Mouse (Mus musculus): Measurements from ENCODE around the gene Gcsam. TPM values are rescaled to one million over a fixed set of nuclear protein-coding genes. Genes with fewer than 3 reads are reported as not detected.

The Gcsam gene
- total RNA-seq, 2 experiments from 2014 or later = not detected

DNA sequence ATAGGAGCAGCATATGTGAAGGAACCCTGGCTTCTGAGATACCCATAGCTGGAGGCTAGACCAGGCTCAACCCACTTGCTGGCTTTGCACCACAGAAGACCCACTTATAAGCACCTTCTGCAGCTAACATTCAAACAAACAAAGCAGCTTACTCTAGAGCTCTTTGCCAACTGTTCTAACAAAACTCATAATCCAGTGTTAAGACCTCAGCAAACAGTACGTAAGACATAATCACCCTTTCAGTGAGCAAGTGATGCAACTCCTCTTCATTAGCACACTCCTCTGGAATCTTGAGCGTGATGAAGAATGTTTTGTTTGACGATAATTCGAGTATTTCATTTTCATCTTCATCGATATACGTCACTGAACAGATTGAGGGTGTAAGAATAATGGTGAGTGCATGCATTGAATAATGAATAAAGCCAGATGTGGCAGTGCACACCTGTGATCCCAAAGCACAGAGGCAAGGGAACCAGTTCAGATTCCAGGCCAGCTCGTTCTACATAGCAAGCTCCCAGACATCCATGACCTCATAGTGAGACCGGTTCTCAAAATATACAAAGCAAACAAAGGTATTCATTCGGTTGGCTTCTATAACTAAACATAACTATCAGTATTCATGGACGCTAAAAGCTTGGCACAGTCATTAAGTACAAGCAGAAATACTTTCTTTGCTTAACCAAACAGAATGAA is 30.0 kb downstream of the Gcsam start:
- DNase-seq (ENCODE audit: extremely low spot score in 1 of 2, low spot score in 2 of 2) = no peak
- intact Hi-C loops (cut with DNase I) = no loop called here

DNA sequence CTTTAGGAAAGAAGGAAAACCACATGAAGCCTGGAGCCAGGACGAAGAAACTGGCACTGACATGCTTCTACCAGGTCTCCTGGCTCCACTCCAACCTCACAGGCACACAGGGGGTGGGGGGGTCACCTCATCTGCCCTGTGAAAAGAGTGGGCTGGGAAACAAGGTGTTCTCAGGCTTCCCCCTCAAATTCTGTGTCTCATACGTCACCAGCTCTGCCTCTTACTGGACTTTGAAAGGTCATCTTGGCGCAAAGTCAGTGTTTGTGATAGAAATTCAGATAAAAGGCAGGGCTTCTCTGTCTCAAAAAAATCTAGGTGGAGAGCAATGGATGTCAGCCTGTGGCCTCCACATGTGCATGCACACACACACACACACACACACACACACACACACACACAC is 31.1 kb downstream of the Gcsam start:
- intact Hi-C loops (cut with DNase I) = no loop called here
- DNase-seq (ENCODE audit: extremely low spot score in 1 of 2, low spot score in 2 of 2) = no peak

DNA sequence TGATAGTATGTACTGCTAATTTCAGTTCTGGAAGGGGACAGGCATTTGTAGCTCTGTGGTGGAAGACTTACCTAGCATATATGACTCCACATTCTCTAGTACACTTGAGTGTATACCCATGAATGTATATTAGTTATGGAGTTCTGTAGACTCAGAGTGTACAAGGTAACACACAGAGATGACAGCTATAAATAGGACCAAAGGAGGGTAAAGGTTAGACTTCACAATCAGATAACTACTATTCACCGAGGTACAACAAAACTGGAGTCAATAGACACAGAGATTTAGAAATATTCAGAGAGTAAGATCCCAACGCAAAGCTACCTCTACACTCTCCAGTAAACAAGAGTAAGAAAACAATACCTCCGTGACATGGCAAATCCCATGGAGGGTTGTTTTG is 33.8 kb downstream of the Gcsam start:
- intact Hi-C loops (cut with DNase I) = no loop called here
- no peak for DNase-seq (ENCODE audit: extremely low spot score in 1 of 2, low spot score in 2 of 2)

DNA sequence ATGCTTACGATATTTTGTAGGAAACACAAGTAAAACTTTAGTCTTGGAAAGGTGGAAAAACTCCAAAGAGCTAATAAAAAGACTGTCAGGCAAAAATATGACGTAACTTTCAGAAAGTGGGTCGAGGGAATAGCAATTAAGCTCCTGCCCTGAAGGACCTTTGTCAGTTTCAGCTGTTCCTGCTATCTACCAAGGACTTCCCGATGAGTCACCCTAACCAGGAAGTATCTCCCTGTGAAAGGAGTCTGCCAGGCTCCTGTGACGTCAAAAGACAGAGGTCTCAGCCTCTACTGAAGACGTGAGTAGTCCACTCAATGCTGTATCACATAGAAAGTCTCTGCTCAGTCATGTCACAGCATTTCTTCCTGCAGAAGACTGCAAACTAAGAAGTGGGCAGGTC is 34.2 kb downstream of the Gcsam start:
- no peak for DNase-seq (ENCODE audit: extremely low spot score in 1 of 2, low spot score in 2 of 2)
- intact Hi-C loops (cut with DNase I) = no loop called here

DNA sequence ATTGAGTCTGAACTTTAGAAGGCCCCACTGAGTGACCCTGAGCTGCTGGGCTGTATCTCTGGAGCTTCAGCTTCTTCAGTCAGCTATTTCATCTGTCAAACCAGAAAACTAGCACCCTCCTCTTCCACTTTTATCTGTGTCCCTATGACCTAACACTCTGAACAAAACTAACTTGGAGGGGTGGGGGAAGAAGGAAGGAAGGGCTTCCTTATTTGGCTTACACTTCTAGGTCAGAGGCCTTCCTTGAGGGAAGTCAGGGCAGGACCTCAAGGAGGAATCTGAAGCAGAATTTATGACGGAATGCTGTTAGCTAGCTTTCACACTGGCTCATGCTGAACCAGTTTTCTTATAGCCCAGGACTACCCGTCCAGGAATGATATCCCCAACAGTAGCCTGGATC is 41.3 kb downstream of the Gcsam start:
- no peak for DNase-seq (ENCODE audit: extremely low spot score in 1 of 2, low spot score in 2 of 2)
- intact Hi-C loops (cut with DNase I) = no loop called here

DNA sequence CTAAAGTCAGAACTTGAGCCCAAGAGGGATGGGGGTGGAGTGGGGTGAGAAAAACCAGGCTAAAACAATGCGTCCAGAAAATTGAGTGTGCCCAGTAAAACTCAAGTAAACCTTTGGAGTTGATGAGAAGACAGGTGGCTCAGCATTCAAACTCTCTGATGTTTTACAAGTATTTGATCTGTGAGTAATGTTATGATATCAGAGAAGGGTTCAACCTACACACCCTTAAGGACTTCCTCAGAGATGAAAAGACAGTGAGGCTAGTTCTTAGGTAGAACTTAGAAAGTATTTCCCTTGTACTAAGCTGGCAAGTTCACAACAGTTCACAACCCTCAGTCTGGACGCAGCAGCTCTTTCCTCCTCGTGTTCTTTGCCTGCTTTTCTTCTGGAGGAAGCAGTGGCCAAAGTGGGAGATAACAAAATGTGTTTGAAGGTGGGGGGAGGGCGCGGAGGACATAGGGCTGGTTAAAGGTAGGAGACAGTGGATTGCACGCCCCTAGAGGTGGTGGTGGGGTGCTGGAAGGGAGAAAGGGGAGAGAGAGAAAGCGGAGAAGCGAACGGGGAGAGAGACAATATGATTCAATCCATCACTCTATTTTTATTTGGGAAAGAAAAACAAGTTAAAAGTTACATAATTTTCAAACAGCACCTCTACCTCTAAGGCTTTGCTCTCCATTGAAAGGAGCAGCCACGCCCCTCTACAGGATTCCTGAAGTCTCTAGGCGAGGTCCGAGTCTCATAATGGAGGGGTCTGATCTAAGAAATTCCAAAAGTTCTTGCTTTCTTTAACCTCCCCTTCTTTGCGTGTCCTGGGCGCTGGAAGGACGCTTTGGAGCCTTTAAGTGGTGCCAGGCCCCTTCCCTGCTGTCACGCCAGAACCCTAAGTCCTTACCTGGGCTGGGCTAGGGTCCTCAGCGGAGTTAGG is 43.1 kb downstream of the Gcsam start:
- DNase-seq (ENCODE audit: extremely low spot score in 1 of 2, low spot score in 2 of 2) = no peak
- intact Hi-C loops (cut with DNase I) = no loop called here

DNA sequence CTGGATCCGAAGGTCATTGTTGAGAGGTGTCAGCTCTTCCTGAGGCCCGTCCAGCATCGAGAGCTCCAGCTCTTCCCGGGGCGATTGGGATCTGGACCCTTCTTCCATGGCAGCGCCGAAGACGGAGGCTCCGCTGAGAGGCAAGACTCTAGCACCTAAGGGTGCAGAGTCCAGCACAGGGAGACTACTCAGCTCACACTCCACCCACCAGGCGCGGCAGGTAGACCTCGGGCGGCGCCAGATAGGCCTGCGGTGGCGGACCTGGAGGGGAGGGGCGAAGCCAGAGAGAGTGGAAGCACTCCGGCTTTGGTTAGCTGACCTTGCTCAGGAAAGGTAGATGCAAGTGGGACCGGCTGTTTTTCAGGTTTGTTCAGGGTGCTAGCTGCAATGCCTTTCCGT is 43.8 kb downstream of the Gcsam start, which contains the start of gene BC016579:
TSS of gene BC016579 (minus strand) at position 135 of the 399 bp plus-strand sequence.
- DNase-seq (ENCODE audit: extremely low spot score in 1 of 2, low spot score in 2 of 2) = peak in 1 of 2 experiments; percentile 23
- intact Hi-C loops (cut with DNase I) = no loop called here

DNA sequence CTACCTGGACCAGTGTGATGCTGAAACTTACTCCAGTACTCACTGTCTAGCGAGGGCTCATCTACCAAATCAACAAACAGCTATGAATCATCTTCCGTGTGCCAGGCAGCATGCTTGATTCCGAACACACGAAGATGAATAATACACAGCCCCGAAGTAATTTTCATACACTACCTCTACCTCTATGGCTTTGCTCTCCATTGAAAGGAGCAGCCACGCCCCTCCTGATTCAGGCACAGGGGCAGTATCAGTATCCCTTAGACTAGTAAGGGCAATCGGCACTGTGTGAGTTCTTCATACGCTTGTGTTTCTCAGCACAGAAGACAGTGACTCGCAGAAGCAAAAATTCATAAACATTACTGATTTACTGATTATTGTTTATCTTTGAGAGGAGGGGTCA is 44.3 kb downstream of the Gcsam start:
- DNase-seq (ENCODE audit: extremely low spot score in 1 of 2, low spot score in 2 of 2) = no peak
- intact Hi-C loops (cut with DNase I) = no loop called here

DNA sequence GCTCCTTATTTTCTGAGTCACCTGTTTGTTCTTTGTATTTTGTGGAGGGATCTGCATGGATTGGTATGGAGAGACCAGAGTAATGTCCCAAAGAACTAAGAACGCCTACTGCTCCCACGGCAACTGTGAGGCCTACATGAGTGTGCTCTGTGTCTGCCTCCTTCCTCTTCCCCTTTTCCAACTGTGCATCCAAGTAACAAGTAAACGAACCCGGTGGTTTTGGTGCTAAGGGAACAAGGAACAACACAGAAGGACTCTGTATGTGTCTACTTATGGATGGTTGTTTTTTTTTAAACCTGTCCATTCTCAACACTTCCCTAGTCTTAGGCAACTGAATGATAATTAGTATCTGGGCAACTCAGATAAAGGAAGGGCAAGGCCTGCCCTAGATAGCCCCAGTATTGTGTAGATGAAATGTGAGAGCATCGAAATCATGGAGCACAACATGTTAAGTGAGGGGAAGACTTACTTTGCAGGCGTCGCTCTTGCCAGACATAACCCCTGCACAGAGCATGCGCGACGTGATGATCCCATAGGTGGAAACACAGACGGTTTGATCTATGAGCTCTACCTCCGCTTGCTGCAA is 47.5 kb downstream of the Gcsam start:
- intact Hi-C loops (cut with DNase I) = no loop called here

DNA sequence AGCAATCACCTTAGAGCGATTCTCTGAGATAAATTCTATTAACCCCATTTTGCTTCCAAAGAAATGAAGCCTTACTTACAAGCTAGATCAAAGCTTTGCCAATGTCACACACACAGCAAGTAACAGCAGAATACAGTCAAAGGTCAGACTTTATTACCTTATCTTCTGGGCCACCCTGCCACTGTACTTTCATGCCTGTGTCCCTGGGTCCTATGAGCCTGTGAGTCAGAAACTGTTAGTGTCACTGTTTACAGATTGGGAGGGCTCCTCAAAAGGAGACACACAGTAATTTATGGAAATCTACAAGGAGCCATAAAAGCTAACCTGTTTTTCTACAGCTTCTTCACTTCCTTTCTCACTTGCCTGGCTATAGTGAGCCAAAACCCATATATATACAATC is 48.1 kb downstream of the Gcsam start:
- intact Hi-C loops (cut with DNase I) = no loop called here
- no peak for DNase-seq (ENCODE audit: extremely low spot score in 1 of 2, low spot score in 2 of 2)

More for the DNA sequence above, 47.5 kb downstream of the Gcsam start:
- no peak for DNase-seq (ENCODE audit: extremely low spot score in 1 of 2, low spot score in 2 of 2)

DNA sequence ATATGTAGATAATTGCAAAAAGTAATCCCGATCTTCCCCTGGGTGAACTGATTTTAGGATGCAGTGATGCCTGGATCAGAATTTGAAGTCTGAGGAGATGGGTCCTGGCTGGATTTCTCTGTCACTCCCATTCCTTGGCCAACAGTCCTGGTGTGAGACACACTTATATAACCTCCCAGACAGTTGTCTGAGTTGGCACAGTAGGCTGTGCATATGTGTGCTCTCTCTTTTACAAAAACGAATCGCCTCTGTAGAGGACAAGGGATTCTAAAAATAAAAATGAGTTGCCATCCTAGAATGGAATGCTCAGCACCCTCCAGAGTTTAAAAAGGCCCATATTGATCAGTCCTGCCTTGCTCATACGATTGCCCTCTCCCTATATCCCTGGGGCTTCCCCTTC is 49.4 kb downstream of the Gcsam start:
- intact Hi-C loops (cut with DNase I) = no loop called here

DNA sequence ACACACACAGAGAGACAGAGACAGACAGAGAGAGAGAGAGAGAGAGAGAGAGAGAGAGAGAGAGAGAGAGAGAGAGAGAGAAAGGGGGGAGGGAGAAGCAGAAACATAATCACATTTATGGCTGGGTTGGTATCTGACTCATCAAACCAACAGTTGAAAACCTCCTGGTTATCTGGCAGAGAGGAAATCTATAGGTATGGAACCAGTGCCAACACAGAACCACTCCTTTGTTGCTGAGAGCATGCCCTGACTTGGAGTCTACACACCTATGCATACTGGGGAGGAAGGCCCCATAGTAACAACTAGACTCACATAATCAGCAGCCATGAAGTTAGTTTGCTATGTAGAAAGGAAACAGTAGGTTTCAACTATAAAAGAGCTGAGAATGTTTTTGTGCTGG is 52.2 kb downstream of the Gcsam start:
- DNase-seq (ENCODE audit: extremely low spot score in 1 of 2, low spot score in 2 of 2) = no peak
- intact Hi-C loops (cut with DNase I) = no loop called here

More for the DNA sequence above, 49.4 kb downstream of the Gcsam start:
- DNase-seq (ENCODE audit: extremely low spot score in 1 of 2, low spot score in 2 of 2) = no peak

DNA sequence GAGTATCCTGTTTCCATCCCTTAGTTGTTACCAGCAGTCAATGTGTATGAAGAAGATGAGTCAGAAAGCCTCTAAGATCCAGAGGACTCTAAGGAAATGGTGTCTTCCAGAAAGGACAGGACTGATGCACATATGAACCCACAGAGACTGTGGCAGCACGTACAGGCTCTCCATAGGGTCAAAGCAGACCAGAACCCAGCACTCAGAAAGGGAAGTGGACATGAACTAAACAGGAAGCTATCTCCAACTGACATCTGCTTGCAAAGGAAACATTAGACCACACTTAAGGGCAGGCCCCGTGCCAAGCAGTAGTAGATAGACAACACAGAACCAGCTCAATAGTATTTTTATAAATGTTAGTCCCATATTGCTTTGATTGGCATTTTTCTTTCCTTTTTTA is 56.0 kb downstream of the Gcsam start:
- DNase-seq (ENCODE audit: extremely low spot score in 1 of 2, low spot score in 2 of 2) = no peak
- intact Hi-C loops (cut with DNase I) = no loop called here

DNA sequence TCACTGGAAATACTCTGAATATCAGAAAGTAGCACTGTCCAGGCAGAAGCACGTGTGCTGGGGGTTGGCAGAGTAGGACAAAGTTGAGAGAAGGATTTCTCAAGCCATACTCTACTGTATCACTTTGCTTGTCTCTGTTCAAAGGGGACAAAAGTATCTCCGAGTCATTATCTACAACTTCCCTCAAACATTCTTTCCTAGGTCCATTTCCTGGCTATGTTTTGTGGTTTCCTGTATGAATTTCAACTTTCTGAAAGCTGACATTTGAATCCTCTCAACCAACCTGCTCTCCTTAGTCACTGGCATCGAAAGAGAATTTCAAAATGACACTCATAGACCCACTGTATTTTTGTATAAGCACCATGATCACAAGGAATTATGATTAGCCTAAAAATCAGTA is 58.0 kb downstream of the Gcsam start:
- DNase-seq (ENCODE audit: extremely low spot score in 1 of 2, low spot score in 2 of 2) = no peak
- intact Hi-C loops (cut with DNase I) = no loop called here

DNA sequence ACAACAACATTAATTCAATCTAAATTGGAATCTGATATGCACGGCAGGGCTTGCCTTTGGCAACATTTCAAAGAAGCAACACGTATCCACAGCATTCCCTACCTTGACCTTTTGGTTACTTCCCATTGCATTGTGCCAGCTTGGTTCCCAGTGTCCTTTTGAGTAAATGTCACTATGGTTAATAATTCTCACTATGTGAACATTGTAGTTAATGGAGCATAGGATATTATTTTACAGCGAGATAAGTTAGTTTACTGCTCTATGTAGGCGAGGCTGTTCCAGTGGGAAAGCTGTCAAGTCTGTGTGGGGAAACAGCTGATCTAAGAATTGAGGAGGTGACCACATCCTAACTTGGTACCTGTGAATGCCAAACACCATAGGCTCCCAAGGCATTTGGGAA is 59.8 kb downstream of the Gcsam start:
- intact Hi-C loops (cut with DNase I) = no loop called here

More for the DNA sequence above, 59.8 kb downstream of the Gcsam start:
- DNase-seq (ENCODE audit: extremely low spot score in 1 of 2, low spot score in 2 of 2) = no peak

Other genes with a start within 250 kb of the Gcsam start
- gene Cd200, start 201.3 kb upstream of the Gcsam start, total RNA-seq (2021) = 100 to 1,000 TPM; 250 TPM
- under 1 TPM; 0.12 to 0.45 TPM for gene Gm609, start 117.4 kb upstream of the Gcsam start, total RNA-seq (2021)
- under 1 TPM in 1 of 2 experiments, not detected in 1; 0.43 TPM for gene Gm17783, start 78.3 kb upstream of the Gcsam start, total RNA-seq (2021)
- gene Slc9c1, start 75.1 kb upstream of the Gcsam start, total RNA-seq (2021) = not detected
- gene BC016579, start 43.7 kb downstream of the Gcsam start, total RNA-seq (2021) = under 1 TPM; 0.15 to 0.20 TPM
- gene Tmprss7, start 83.3 kb downstream of the Gcsam start, total RNA-seq (2021) = 10 to 100 TPM in 1 of 2 experiments, 1 to 10 TPM in 1; 9.7 to 10.9 TPM
- gene Tagln3, start 114.2 kb downstream of the Gcsam start, total RNA-seq (2021) = 100 to 1,000 TPM; 224 to 244 TPM
- gene Abhd10, start 132.6 kb downstream of the Gcsam start, total RNA-seq (2021) = 10 to 100 TPM; 21.1 to 22.1 TPM

All from left cerebral cortex, postnatal 10 days (tissue).